Comparison of ENCODE assay signal across 8 mouse cellular contexts in genomic region chr4:55530236-55530635, GRCm38 (mm10). TPM values are rescaled to one million over a fixed set of nuclear protein-coding genes. Genes with fewer than 3 reads are reported as not detected.
DNase-seq lines count a peak whose midpoint lies in the region; ATAC-seq and TF ChIP-seq lines count a peak whose summit lies in the region.

No protein-coding gene starts in this region.

- TF ChIP-seq POLR2A in limb, embryonic 14.5 days (IDR thresholded peaks at IDR 0.05; ENCODE audit: borderline replicate concordance, extremely low read depth, insufficient read depth, insufficient read length): no peak

- under 1% methylated on average over 27 of the region's 27 CpGs for WGBS in embryonic facial prominence, embryonic 13.5 days
- WGBS in limb, embryonic 14.5 days: 1% methylated on average over 27 of the region's 27 CpGs
- 0% methylated on average over 27 of the region's 27 CpGs for WGBS in midbrain, embryonic 15.5 days

- peaks cover 39% of the 10 kb centered on the region for H3K4me1 ChIP-seq in embryonic facial prominence, embryonic 13.5 days
- H3K4me1 ChIP-seq in limb, embryonic 14.5 days (ENCODE audit: control insufficient read depth, insufficient read depth, low read length): peaks cover 24% of the 10 kb centered on the region
- peaks cover 31% of the 10 kb centered on the region for H3K4me1 ChIP-seq in midbrain, embryonic 15.5 days

- H3K4me3 ChIP-seq in embryonic facial prominence, embryonic 13.5 days: peak overlapping the region; percentile 74
- peak overlapping the region; percentile 73 for H3K4me3 ChIP-seq in limb, embryonic 14.5 days (replicated peaks; ENCODE audit: low read length)
- H3K4me3 ChIP-seq in midbrain, embryonic 15.5 days: peak overlapping the region; percentile 59

- peaks cover 10% of the 10 kb centered on the region; the same call in 1 of the 2 replicates for H3K27me3 ChIP-seq in embryonic facial prominence, embryonic 13.5 days
- no peaks in the 10 kb centered on the region for H3K27me3 ChIP-seq in limb, embryonic 14.5 days (ENCODE audit: control insufficient read depth, insufficient read depth, low read length)
- H3K27me3 ChIP-seq in midbrain, embryonic 15.5 days (replicated peaks): peaks cover 12% of the 10 kb centered on the region

- no peak for ATAC-seq in embryonic facial prominence, embryonic 13.5 days (ENCODE audit: insufficient number of reproducible peaks, insufficient read depth, low FRiP score, low TSS enrichment, low read depth)
- no peak for ATAC-seq in limb, embryonic 14.5 days (ENCODE audit: low FRiP score, low read depth)
- peak; percentile 18; the same call in 1 of the 2 replicates for ATAC-seq in midbrain, embryonic 15.5 days (replicated peaks)
- no peak for ATAC-seq in erythroid progenitor cell, adult 5-6 weeks (replicated peaks; ENCODE audit: low FRiP score, poor library complexity, severe bottlenecking)

- H3K9me3 ChIP-seq in embryonic facial prominence, embryonic 13.5 days: no peaks in the 10 kb centered on the region
- no peaks in the 10 kb centered on the region for H3K9me3 ChIP-seq in limb, embryonic 14.5 days (ENCODE audit: control insufficient read depth, low read length)
- H3K9me3 ChIP-seq in midbrain, embryonic 15.5 days: no peaks in the 10 kb centered on the region

- H3K9ac ChIP-seq in embryonic facial prominence, embryonic 13.5 days: peak overlapping the region; percentile 86
- peak overlapping the region; percentile 83 for H3K9ac ChIP-seq in limb, embryonic 14.5 days (ENCODE audit: low read depth, low read length, severe bottlenecking)
- peak overlapping the region; percentile 44 for H3K9ac ChIP-seq in midbrain, embryonic 15.5 days

- peak; percentile 75 for DNase-seq in adrenal gland, postnatal 25 days
- DNase-seq in heart, adult 9 months (ENCODE audit: low spot score in 2 of 2): peak; percentile 84 to 86
- peak; percentile 75 to 83 for DNase-seq in kidney, adult 8-10 months
- peak; percentile 71 for DNase-seq in limb, embryonic 14.5 days (ENCODE audit: low spot score)
- DNase-seq in spleen, adult 18-20 months: peak; percentile 68 to 77

- 0 out of 2 replicates have a peak, but pooled peaks cover 3% of the 10 kb centered on the region for H3K36me3 ChIP-seq in embryonic facial prominence, embryonic 13.5 days
- H3K36me3 ChIP-seq in limb, embryonic 14.5 days (ENCODE audit: control insufficient read depth, insufficient read depth, low read length): peaks cover 16% of the 10 kb centered on the region
- no peaks in the 10 kb centered on the region for H3K36me3 ChIP-seq in midbrain, embryonic 15.5 days (replicated peaks)

- peak overlapping the region; percentile 94 for H3K4me2 ChIP-seq in embryonic facial prominence, embryonic 13.5 days
- peak overlapping the region; percentile 81 for H3K4me2 ChIP-seq in limb, embryonic 14.5 days (replicated peaks; ENCODE audit: low read depth, low read length, severe bottlenecking)
- H3K4me2 ChIP-seq in midbrain, embryonic 15.5 days: peak overlapping the region; percentile 95

- H3K27ac ChIP-seq in embryonic facial prominence, embryonic 13.5 days: peak overlapping the region; percentile 48; the same call in 1 of the 2 replicates
- no peak overlapping the region for H3K27ac ChIP-seq in limb, embryonic 14.5 days (replicated peaks; ENCODE audit: low read depth, low read length)
- no peak overlapping the region for H3K27ac ChIP-seq in midbrain, embryonic 15.5 days

RNA-seq across cellular contexts. Expression of gene Klf4, which starts 2.0 kb away (rescaled TPM):
- total RNA-seq in adrenal gland, postnatal 25 days (2021): 6.7 and 8.7 TPM in 2 replicates
- 21.2 and 22.6 TPM in 2 replicates for polyA plus RNA-seq in embryonic facial prominence, embryonic 13.5 days (2015; fragmentation: Nextera tagmentation; extraction: Ambion mirVana)
- 57.1 and 65.6 TPM in 2 replicates for polyA plus RNA-seq in limb, embryonic 14.5 days (2012; rRNA removed)
- polyA plus RNA-seq in limb, embryonic 14.5 days (2014; fragmentation: Nextera tagmentation; extraction: Ambion mirVana): 30.0 and 31.3 TPM in 2 replicates
- 2.6 and 3.0 TPM in 2 replicates for polyA plus RNA-seq in midbrain, embryonic 15.5 days (2015; fragmentation: Nextera tagmentation; extraction: Ambion mirVana)
- 5.8 and 10.9 TPM in 2 replicates for total RNA-seq in erythroid progenitor cell, adult 5-6 weeks (2015; ENCODE audit: low replicate concordance)
- total RNA-seq in erythroid progenitor cell, adult 5-6 weeks (2017; ENCODE audit: low replicate concordance): 3.2 and 4.6 TPM in 2 replicates
